Mouse (Mus musculus) erythroblast, adult 5-6 weeks (primary cell): ENCODE data around the gene Necap2. TPM values are rescaled to one million over a fixed set of nuclear protein-coding genes. Genes with fewer than 3 reads are reported as not detected.

ENCODE experiments used
- ATAC-seq: replicated peaks from 2 replicates; pipeline ENCODE4 v1.8.0; 2016; ENCODE audit warnings: moderate number of reproducible peaks, mild to moderate bottlenecking, moderate TSS enrichment, inconsistent platforms; ENCODE audit not compliant: poor library complexity, low FRiP score, severe bottlenecking
- total RNA-seq, 2 experiments: library from RNA; stranded (forward) in 1 of 2; stranded (reverse) in 1 of 2; fragments of 150-400 nt in 1 of 2; fragments of 200-764, 138-1000 nt in 1 of 2; gene quantifications; 2 replicates each; pipeline versions ENCODE4 v1.2.3 to v1.2.4; 2015 to 2017; ENCODE audit warnings: low replicate concordance in 2 of 2

Necap2 gene
- total RNA-seq, 2 experiments from 2014 or later: 58.6 to 68.0 TPM

GRCm38 (mm10) chr4:141076761-141077506, 1.2 kb downstream of the Necap2 start:
- peak; percentile 66 for ATAC-seq

- ATAC-seq: no peak
These were observed 4.0 kb downstream of the Necap2 start for GRCm38 (mm10) chr4:141074109-141074508.

- no peak for ATAC-seq
These were observed 4.5 kb downstream of the Necap2 start for GRCm38 (mm10) chr4:141073661-141074060.

- no peak for ATAC-seq
These were observed 5.7 kb downstream of the Necap2 start for GRCm38 (mm10) chr4:141072502-141072901.

GRCm38 (mm10) chr4:141069731-141070130, 8.4 kb downstream of the Necap2 start:
- peak; percentile 51; the same call in 1 of the 2 replicates for ATAC-seq

GRCm38 (mm10) chr4:141068655-141069054, 9.5 kb downstream of the Necap2 start:
- peak; percentile 46 for ATAC-seq

GRCm38 (mm10) chr4:141067516-141068046, 10.6 kb downstream of the Necap2 start:
- ATAC-seq: no peak

- ATAC-seq: no peak
These were observed 11.2 kb downstream of the Necap2 start for GRCm38 (mm10) chr4:141066709-141067515.

GRCm38 (mm10) chr4:141065123-141065522, 13.0 kb downstream of the Necap2 start:
- ATAC-seq: peak; percentile 60

- no peak for ATAC-seq
These were observed 14.0 kb downstream of the Necap2 start for GRCm38 (mm10) chr4:141064104-141064659.

GRCm38 (mm10) chr4:141060426-141061301, 17.5 kb downstream of the Necap2 start, which contains the start of gene Crocc:
TSS of gene Crocc (minus strand) at chr4:141060550.
- ATAC-seq: peak; percentile 88

- ATAC-seq: peak; percentile 20
These were observed 18.3 kb downstream of the Necap2 start for GRCm38 (mm10) chr4:141059616-141060425.

- ATAC-seq: no peak
These were observed 19.3 kb downstream of the Necap2 start for GRCm38 (mm10) chr4:141058835-141059234.

GRCm38 (mm10) chr4:141056970-141057369, 21.2 kb downstream of the Necap2 start:
- no peak for ATAC-seq

GRCm38 (mm10) chr4:141053568-141054161, 24.5 kb downstream of the Necap2 start:
- ATAC-seq: no peak

GRCm38 (mm10) chr4:141053138-141053537, 25.0 kb downstream of the Necap2 start:
- ATAC-seq: no peak

- no peak for ATAC-seq
These were observed 25.7 kb downstream of the Necap2 start for GRCm38 (mm10) chr4:141052442-141052841.

GRCm38 (mm10) chr4:141049476-141049835, 28.7 kb downstream of the Necap2 start:
- no peak for ATAC-seq
